In genomic region chr4:124375581-124375980, GRCm38 (mm10) we compare ENCODE assay signal across 17 mouse cellular contexts.
"Had no signal": no experiment of that assay in that cellular context is flagged by ENCODE, and none has a peak within 500 bp of the region (broad histone marks: within the 10 kb centered on the region; RNA-seq: fewer than 3 reads in every experiment).

No protein-coding gene starts in this region.

- H3K36me3 ChIP-seq: liver, embryonic 13.5 days; midbrain, embryonic 12.5 days; neural tube, embryonic 13.5 days; stomach, embryonic 15.5 days had no signal

- H3K27ac ChIP-seq: kidney, postnatal 0 days; left cerebral cortex, adult 2 months; liver, embryonic 13.5 days; midbrain, embryonic 12.5 days; neural tube, embryonic 13.5 days; stomach, embryonic 15.5 days had no signal

- DNase-seq: kidney, postnatal 25 days; layer of hippocampus, postnatal 36 days; liver, embryonic 13.5 days; lung, adult 2 months; lung, postnatal 14 days; lung, postnatal 4 days; retina, postnatal 1 day; right cerebral cortex, postnatal 25 days; spleen, adult 18-20 months; thymus, postnatal 25 days had no signal

- H3K4me1 ChIP-seq: liver, embryonic 13.5 days; stomach, embryonic 15.5 days had no signal

- ATAC-seq: midbrain, embryonic 16.5 days had no signal

- H3K9me3 ChIP-seq: liver, embryonic 13.5 days; midbrain, embryonic 12.5 days; neural tube, embryonic 13.5 days; stomach, embryonic 15.5 days had no signal

- H3K27me3 ChIP-seq: liver, embryonic 13.5 days; stomach, embryonic 15.5 days had no signal

- H3K9ac ChIP-seq: liver, embryonic 13.5 days; midbrain, embryonic 12.5 days; neural tube, embryonic 13.5 days; stomach, embryonic 15.5 days had no signal

- H3K4me2 ChIP-seq: liver, embryonic 13.5 days; midbrain, embryonic 12.5 days; neural tube, embryonic 13.5 days; stomach, embryonic 15.5 days had no signal

- H3K4me3 ChIP-seq: left cerebral cortex, adult 2 months; liver, embryonic 13.5 days; midbrain, embryonic 12.5 days; myocyte; neural tube, embryonic 13.5 days; stomach, embryonic 15.5 days had no signal
